Mouse (Mus musculus): ENCODE data around the gene Prx. TPM values are rescaled to one million over a fixed set of nuclear protein-coding genes. Genes with fewer than 3 reads are reported as not detected.
A peak's percentile ranks its signal among the peaks of the same experiment; 100 is the strongest.

Prx gene
- total and polyA plus RNA-seq, 3 experiments = 0.17 to 0.41 (median 0.21) TPM

DNA sequence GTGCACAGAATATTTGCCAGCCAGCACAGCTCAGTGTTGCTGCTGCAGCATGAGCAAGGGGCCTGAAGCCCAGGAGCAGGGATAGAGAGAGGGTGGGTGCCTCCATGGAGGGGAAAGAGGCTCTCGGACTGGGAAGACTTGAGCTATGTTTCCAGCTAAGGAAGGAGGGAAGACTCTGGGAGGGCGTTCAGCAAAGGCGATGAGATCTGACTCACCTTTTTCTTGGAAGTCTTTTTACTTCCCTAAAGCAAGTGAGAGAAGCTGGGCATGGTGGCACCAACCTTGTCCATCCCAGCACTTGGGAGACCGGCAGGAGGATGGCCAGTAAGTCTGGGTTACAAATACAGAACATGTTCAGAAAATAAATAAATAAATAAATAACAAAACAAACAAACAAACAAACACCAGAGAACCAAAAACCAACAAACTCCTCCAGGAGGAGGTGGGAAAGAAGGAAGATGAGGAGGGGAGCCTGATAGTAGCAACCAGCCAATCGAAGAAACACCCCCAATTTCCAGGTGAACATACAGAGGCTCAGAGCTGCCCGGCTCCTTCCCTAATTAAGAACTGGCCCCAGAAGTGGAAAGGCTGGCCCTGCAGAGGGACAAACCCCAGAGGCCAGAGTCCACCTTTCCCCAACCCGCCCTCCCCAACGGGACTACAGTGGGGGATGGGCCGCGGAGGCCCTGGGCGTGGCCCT, 18.0 kb upstream of the Prx start:
- dilution Hi-C loops (cut with MboI; ENCODE audit: extremely low pct_ligation_motif_present, extremely low pct_unique_long_range_greater_than_20kb, low sequenced_read_pairs) = no loop called here
- Histone ChIP-seq H3K9ac (ENCODE audit: insufficient read depth, low read depth) (no peak overlapping the region), H3K4me3 (replicated peaks in 1 of 3; ENCODE audit: low read depth in 2 of 3, low read length in 2 of 3, poor library complexity in 1 of 3) (peak overlapping the region in 1 of 3 experiments; percentile 34), H3K79me2 (replicated peaks; ENCODE audit: control insufficient read depth, extremely low read depth, insufficient read depth, poor library complexity, severe bottlenecking) (no peaks in the 10 kb centered on the region), H3K9me3 (replicated peaks; ENCODE audit: low read length) (no peaks in the 10 kb centered on the region), H3K27me3 (replicated peaks) (no peaks in the 10 kb centered on the region), H3K4me2 (ENCODE audit: insufficient read depth, low read depth, poor library complexity, severe bottlenecking) (peak overlapping the region; percentile 96), H3K36me3 (replicated peaks in 1 of 2; ENCODE audit: control insufficient read depth in 1 of 2, insufficient read depth in 1 of 2, low read length in 1 of 2) (peaks cover 0 to 10% of the 10 kb centered on the region in 2 experiments), H3K4me1 (ENCODE audit: control insufficient read depth in 1 of 2, insufficient read depth in 2 of 2) (peaks cover 12 to 43% of the 10 kb centered on the region in 2 experiments), H3K27ac (ENCODE audit: insufficient read depth, low read depth) (no peak overlapping the region)
- TF ChIP-seq CHD2 (IDR thresholded peaks at IDR 0.05; ENCODE audit: low read length) = peak; percentile 38; the same call in 1 of the 2 replicates
- no peak for TF ChIP-seq IRF4 (IDR thresholded peaks at IDR 0.05; ENCODE audit: low read depth, low read length)
- no peak for DNase-seq (ENCODE audit: extremely low read depth)
- in situ Hi-C loops (cut with MboI; ENCODE audit: low pct_ligation_motif_present, low pct_unique_long_range_greater_than_20kb, low sequenced_read_pairs) = no loop called here

DNA sequence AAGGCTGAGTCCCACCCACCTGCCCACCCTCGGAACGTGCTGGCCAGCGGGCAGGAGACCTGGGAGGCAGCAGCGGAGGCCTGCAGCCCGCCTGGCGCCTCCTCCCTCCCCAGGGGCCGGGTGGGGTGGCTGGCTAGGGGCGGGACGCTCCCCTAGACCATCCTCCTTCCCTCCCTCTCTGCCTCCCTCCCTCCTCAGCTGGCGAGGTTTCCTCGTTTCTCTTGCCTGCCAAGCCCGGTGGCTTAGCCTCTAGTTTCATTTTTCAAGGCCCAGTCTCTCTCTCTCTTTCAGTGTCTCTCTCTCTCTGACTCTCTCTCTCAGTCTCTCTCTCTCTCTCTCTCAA, 17.5 kb upstream of the Prx start:
- peak; percentile 71 for DNase-seq (ENCODE audit: extremely low read depth)
- in situ Hi-C loops (cut with MboI; ENCODE audit: low pct_ligation_motif_present, low pct_unique_long_range_greater_than_20kb, low sequenced_read_pairs) (no loop called here), dilution Hi-C loops (cut with MboI; ENCODE audit: extremely low pct_ligation_motif_present, extremely low pct_unique_long_range_greater_than_20kb, low sequenced_read_pairs) (no loop called here)
- Histone ChIP-seq H3K27me3 (replicated peaks) (no peaks in the 10 kb centered on the region), H3K4me3 (replicated peaks in 1 of 3; ENCODE audit: low read depth in 2 of 3, low read length in 2 of 3, poor library complexity in 1 of 3) (peak overlapping the region in 1 of 3 experiments; percentile 34), H3K36me3 (replicated peaks in 1 of 2; ENCODE audit: control insufficient read depth in 1 of 2, insufficient read depth in 1 of 2, low read length in 1 of 2) (peaks cover 0 to 4% of the 10 kb centered on the region in 2 experiments), H3K9ac (ENCODE audit: insufficient read depth, low read depth) (peak overlapping the region; percentile 67), H3K27ac (ENCODE audit: insufficient read depth, low read depth) (no peak overlapping the region), H3K4me2 (ENCODE audit: insufficient read depth, low read depth, poor library complexity, severe bottlenecking) (peak overlapping the region; percentile 96), H3K4me1 (ENCODE audit: control insufficient read depth in 1 of 2, insufficient read depth in 2 of 2) (peaks cover 12 to 43% of the 10 kb centered on the region in 2 experiments), H3K9me3 (replicated peaks; ENCODE audit: low read length) (no peaks in the 10 kb centered on the region), H3K79me2 (replicated peaks; ENCODE audit: control insufficient read depth, extremely low read depth, insufficient read depth, poor library complexity, severe bottlenecking) (no peaks in the 10 kb centered on the region)
- TF ChIP-seq E2F4 (IDR thresholded peaks at IDR 0.05; ENCODE audit: insufficient replicate concordance, low read depth, low read length) (no peak), USF1 (IDR thresholded peaks at IDR 0.05; ENCODE audit: low read depth, low read length) (no peak), ZNF384 (IDR thresholded peaks at IDR 0.05; ENCODE audit: low read depth, low read length) (no peak), MAFK (IDR thresholded peaks at IDR 0.05; ENCODE audit: insufficient replicate concordance, low read length) (no peak), JUND (conservative IDR thresholded peaks at IDR 0.05; ENCODE audit: low read depth, low read length) (0 out of 2 replicates have a peak, but pooled peaks have one; percentile 31), TBP (conservative IDR thresholded peaks at IDR 0.05; ENCODE audit: low read depth, low read length) (no peak), UBTF (IDR thresholded peaks at IDR 0.05; ENCODE audit: low read depth, low read length) (no peak), HCFC1 (IDR thresholded peaks at IDR 0.05; ENCODE audit: low read depth, low read length) (peak; percentile 24), BHLHE40 (IDR thresholded peaks at IDR 0.05; ENCODE audit: low read depth, low read length) (peak; percentile 96), SIN3A (IDR thresholded peaks at IDR 0.05; ENCODE audit: low read length) (no peak), POLR2AphosphoS2 (IDR thresholded peaks at IDR 0.05; ENCODE audit: low read depth, low read length) (no peak), EP300 (IDR thresholded peaks at IDR 0.05; ENCODE audit: low read length) (no peak), RAD21 (IDR thresholded peaks at IDR 0.05; ENCODE audit: low read depth, low read length) (no peak), GABPA (IDR thresholded peaks at IDR 0.05; ENCODE audit: insufficient replicate concordance, low read depth, low read length) (no peak), MXI1 (IDR thresholded peaks at IDR 0.05; ENCODE audit: low read depth, low read length) (no peak; the same call in 1 of the 2 replicates), ZKSCAN1 (IDR thresholded peaks at IDR 0.05; ENCODE audit: borderline replicate concordance, low read depth, low read length) (no peak), PAX5 (IDR thresholded peaks at IDR 0.05; ENCODE audit: low read length) (no peak), USF2 (conservative IDR thresholded peaks at IDR 0.05; ENCODE audit: low read depth, low read length) (no peak), IRF4 (IDR thresholded peaks at IDR 0.05; ENCODE audit: low read depth, low read length) (peak; percentile 70), POLR2A (IDR thresholded peaks at IDR 0.05; ENCODE audit: low read depth, low read length) (peak; percentile 58), MEF2A (IDR thresholded peaks at IDR 0.05; ENCODE audit: borderline replicate concordance, low read depth, low read length) (peak; percentile 36; the same call in 1 of the 2 replicates), RCOR1 (conservative IDR thresholded peaks at IDR 0.05; ENCODE audit: low read depth, low read length) (no peak), JUN (IDR thresholded peaks at IDR 0.05; ENCODE audit: insufficient read depth, low read depth, low read length) (no peak), ZC3H11A (IDR thresholded peaks at IDR 0.05; ENCODE audit: low read depth, low read length) (no peak), MAZ (IDR thresholded peaks at IDR 0.05; ENCODE audit: low read depth, low read length) (peak; percentile 83; the same call in 1 of the 2 replicates), TCF12 (IDR thresholded peaks at IDR 0.05; ENCODE audit: low read depth, low read length) (peak; percentile 60), SMC3 (IDR thresholded peaks at IDR 0.05; ENCODE audit: low read depth, low read length) (no peak), CHD2 (IDR thresholded peaks at IDR 0.05; ENCODE audit: low read length) (no peak), CTCF (conservative IDR thresholded peaks at IDR 0.05 in 1 of 2, IDR thresholded peaks at IDR 0.05 in 1 of 2; ENCODE audit: low read depth in 2 of 2, low read length in 2 of 2) (no peak), NELFE (IDR thresholded peaks at IDR 0.05; ENCODE audit: low read depth, low read length) (no peak), ZMIZ1 (IDR thresholded peaks at IDR 0.05; ENCODE audit: low read depth, low read length) (0 out of 2 replicates have a peak, but pooled peaks have one; percentile 34), ELF1 (IDR thresholded peaks at IDR 0.05; ENCODE audit: low read depth, low read length) (no peak; the same call in 1 of the 2 replicates)
